Mouse (Mus musculus): ENCODE measurements around the gene Sema4b.

- TF ChIP-seq CTCF (IDR thresholded peaks at IDR 0.05; ENCODE audit: low read depth) (no peak), EP300 (IDR thresholded peaks at IDR 0.05; ENCODE audit: low read depth) (no peak)
Measured at GRCm38 (mm10) chr7:80183969-80184368, 2.7 kb upstream of the Sema4b start.

Data from liver, embryonic 14.5 days (tissue).